Mouse (Mus musculus) stomach, postnatal 0 days (tissue): ENCODE data around the gene Dmrta1.

Source experiments
- CTCF ChIP-seq: IDR thresholded peaks from 2 replicates; pipeline ENCODE4 v1.5.1; 2016; ENCODE audit warnings: antibody characterized with exemption, low read depth, mild to moderate bottlenecking, moderate library complexity
- EP300 ChIP-seq: optimal IDR thresholded peaks from 2 replicates; pipeline ENCODE3; 2016; ENCODE audit warnings: antibody characterized with exemption

DNA sequence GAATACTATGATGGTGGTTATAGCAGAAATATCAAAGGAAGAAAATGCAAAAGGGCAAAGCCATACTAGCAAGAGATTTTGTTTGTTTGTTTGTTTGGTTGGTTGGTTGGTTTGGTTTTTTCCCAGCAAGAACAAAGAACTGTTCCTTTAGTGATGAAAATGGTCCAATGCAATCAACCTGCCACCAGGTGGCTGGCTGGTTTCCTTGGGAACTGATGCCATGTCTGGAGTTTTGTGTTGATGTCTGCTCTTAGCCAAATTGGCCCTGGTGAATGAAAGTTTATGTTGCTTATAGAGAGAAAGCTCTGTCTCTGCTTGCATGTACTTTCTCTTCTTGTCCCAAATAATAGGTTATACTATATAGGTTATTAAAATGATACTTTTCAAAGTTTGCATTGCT is 18.7 kb downstream of the Dmrta1 start:
- TF ChIP-seq EP300 (no peak), CTCF (no peak)
